Mouse (Mus musculus) brain, adult 2 months (tissue): Measurements from ENCODE around the gene Agap2.

Experiments used
- DNase-seq: peaks from one replicate; pipeline ENCODE4 v3.0.0; 2011; ENCODE audit warnings: low read depth, low spot score

Agap2 gene

DNA sequence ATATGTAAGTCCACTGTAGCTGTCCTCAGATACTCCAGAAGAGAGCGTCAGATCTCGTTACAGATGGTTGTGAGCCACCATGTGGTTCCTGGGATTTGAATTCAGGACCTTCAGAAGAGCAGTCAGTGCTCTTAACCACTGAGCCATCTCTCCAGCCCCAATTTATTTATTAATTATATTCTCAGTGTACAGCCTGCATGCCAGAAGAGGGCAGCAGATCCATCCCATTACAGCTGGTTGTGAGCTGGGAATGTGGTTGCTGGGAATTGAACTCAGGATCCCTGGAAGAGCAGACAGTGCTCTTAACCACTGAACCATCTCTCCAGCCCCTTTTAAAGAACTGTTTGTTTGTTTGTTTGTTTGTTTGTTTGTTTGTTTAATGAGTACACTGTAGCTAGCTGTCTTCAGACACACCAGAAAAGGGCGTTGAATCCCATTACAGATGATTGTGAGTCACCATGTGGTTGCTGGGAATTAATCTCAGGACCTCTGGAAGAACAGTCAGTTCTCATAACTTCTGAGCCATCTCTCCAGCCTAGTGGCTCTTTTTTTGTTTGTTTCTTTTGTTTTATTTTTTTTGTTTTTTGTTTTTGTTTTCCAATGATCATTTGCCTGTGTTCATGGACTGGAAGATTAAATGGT is 59.4 kb downstream of the Agap2 start:
- DNase-seq = peak; percentile 38

DNA sequence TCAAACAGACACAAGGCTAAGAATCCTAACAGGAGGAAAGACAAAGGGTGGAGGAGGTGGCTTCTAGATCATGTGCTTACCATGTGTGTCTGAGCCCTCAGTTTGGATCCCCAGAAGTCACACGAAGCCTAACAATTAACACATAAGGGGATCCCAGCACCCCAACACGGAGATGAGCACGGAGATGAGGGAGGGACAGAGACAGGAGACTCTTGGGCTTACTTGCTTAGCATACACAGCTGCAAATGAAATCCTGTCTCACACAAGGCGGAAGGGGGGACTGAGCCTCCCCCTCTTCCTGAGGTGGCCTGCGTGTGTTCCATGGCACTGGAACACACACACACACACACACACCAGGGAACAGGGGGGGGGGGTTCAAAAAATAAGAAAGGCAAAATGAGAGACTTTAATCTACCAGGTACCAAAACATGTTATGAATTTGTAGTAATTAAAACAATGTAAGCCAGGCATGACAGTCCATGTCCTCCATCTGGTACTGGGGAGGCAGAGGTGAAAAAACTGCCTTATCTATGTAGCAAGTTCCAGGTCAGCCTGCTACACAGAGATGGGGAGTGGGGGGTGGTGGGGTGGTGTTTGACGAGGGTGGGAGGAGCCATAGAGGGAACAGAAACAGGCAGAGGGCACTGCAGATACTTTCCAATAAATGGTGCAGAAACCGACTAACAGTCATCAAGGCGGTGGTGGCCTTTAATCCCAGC is 60.2 kb downstream of the Agap2 start:
- DNase-seq = no peak

DNA sequence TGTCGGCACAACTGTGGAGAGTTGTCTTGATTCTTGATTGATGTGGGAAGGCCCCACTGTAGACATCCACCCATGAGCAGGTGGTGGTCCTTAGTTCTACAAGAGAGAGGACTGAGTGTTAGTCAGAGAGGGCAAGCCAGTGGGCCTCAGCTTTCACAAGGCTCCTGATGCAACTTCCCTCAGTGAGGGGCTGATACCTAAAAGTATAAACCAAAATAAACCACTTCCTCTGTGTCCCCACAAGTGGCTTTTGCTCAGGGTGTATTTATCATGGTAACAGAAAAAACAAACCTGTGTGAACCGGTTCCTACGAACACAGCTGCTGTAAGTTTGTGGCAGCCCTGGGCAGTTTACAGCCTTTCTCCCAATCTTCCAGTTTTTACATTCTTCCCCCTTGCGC is 61.4 kb downstream of the Agap2 start:
- DNase-seq = no peak

DNA sequence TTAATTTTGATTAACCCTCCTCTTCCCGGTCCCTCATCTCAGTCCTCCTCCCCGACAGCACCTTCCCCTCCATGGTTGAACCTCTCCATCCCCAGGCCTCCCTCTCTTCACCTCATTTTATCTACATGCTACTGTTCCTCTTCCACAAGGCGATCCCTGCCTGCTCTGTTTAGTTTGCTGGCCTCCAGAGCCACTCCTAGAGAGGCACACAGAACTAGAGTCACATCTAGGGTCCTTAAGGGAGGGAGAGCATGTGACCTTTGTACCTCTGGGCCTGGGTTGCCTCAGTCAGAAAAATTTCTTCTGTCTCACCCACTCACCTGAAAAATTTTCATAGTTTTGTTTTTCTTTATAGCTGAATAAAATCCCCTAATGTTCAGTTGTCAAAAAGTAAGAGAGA is 62.8 kb downstream of the Agap2 start:
- DNase-seq = no peak

DNA sequence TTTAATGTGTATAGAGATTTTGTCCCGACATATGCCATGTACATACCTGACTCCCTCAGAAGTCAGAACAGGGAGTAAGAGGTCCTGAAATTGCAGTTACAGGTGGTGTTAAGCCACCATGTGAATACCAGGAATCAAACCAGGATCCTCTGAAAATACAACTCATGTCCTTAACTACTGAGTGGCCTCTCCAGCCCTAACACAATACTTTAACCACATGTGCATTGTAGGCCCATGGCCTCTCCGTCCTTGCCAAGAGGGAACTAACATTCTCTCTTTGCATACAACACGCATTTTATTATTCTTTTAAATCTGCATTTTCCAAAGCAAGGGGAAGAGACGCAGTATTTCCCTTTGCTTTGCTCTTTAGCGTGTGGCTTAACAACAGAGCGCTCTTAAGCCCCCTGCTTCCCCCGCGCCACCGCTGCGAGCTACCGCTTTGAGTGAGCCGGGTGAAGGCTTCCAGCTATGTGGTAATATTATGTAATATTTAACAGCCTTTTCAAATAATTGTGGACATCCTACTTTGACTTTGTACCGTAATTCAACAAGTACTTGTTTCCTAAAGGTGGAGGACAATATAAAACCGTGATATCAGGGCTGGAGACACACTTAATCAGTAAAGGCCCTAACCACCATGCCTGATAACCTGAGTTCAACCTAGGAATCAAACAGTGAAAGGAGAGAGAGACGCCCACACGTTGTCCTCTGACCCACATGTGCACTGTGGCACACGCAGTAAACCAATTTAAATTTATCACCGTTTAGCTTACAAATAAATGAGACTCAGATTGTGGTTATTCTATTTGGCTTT is 63.5 kb downstream of the Agap2 start:
- DNase-seq = no peak

DNA sequence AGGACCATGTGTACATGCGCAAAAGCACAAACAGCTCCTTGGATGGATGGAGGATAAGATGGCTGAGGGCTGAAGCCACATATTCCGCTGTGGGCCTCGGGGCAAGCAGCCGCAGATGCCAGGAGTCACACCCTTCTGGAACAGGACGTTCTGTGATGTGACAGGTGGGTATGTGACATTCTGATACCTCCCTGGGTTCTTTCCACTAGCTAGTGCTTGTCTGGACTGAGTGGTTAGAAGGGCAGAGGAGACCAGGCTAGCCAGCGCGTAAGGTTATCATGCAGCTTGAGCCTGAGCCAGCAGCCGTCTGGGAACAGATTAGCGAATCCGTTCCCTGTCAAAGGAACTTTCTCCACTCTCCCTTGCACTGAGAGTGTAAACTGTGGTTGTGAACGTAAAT is 65.9 kb downstream of the Agap2 start:
- no peak for DNase-seq

DNA sequence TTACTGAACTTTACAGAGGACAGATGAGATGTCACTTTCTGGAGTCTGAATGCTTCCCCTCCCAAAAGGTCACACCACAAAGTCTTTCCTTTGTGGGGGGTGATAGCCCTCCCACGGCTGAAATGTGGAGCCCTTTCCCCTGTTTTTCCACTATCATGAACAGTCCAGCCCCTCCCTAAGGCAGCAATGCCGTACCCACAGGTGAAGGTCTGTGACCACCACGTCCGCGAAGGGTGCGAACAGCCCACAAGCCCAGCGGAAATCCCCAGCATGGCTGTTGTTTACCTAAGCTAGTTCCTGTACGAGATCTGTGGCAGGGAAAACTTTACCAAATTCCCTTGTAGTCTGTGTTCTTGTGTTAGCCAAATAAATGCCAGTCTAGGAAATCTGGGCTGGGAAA is 66.4 kb downstream of the Agap2 start:
- DNase-seq = no peak
